Mouse (Mus musculus) lung, embryonic 16.5 days (tissue): ENCODE measurements at regions not wholly inside any gene's neighbourhood (a gene's known extent, or its start where the extent isn't known, plus 50 kb on each side); places are given as distances from the start of the nearest gene placed in this dataset.
A peak's percentile ranks its signal among the peaks of the same experiment; 100 is the strongest.

Experiments used
- ATAC-seq: fragments of 200-750 bp; cut with Nextera tagmentation; 2 replicates; pipeline ENCODE4 v1.8.0; 2017; ENCODE audit warnings: low read depth, mild to moderate bottlenecking, moderate library complexity
- H3K27ac ChIP-seq: fragments of 300-500 bp; sonication (generic); 2 replicates; pipeline ENCODE4 v1.5.1; 2014; ENCODE audit warnings: mild to moderate bottlenecking, control low read depth, low read length
- H3K27me3 ChIP-seq: fragments of 300-500 bp; sonication (generic); 2 replicates; pipeline ENCODE4 v1.6.1; 2014; ENCODE audit warnings: low read depth, low read length, mixed read lengths; ENCODE audit not compliant: control insufficient read depth, insufficient read depth
- H3K36me3 ChIP-seq: fragments of 300-500 bp; sonication (generic); 2 replicates; pipeline ENCODE4 v1.6.1; 2014; ENCODE audit warnings: low read length; ENCODE audit not compliant: control insufficient read depth, insufficient read depth
- H3K4me1 ChIP-seq: fragments of 300-500 bp; sonication (generic); replicated peaks from 2 replicates; pipeline ENCODE4 v1.6.1; 2014; ENCODE audit warnings: low read length, mixed read lengths; ENCODE audit not compliant: control insufficient read depth, insufficient read depth
- H3K4me2 ChIP-seq: fragments of 300-500 bp; sonication (generic); 2 replicates; pipeline ENCODE4 v1.6.1; 2014; ENCODE audit warnings: low read depth, low read length, control low read depth
- H3K4me3 ChIP-seq: fragments of 300-500 bp; sonication (generic); 2 replicates; pipeline ENCODE4 v1.5.1; 2014; ENCODE audit warnings: mild to moderate bottlenecking, low read length, control low read depth
- H3K9ac ChIP-seq: fragments of 300-500 bp; sonication (generic); 2 replicates; pipeline ENCODE4 v1.6.1; 2014; ENCODE audit warnings: low read length, control low read depth
- H3K9me3 ChIP-seq: fragments of 300-500 bp; sonication (generic); 2 replicates; pipeline ENCODE4 v1.6.1; 2016; ENCODE audit warnings: low read length; ENCODE audit not compliant: control insufficient read depth
- WGBS: fragments of 180-500 bp; shearing (Covaris S2); extraction: QIAGEN DNeasy Blood & Tissue Kit; methylation state at CpG from one replicate; pipeline ENCODE4 v1.1.7; 2014; 5-methylcytosine and 5-hydroxymethylcytosine counted together

DNA sequence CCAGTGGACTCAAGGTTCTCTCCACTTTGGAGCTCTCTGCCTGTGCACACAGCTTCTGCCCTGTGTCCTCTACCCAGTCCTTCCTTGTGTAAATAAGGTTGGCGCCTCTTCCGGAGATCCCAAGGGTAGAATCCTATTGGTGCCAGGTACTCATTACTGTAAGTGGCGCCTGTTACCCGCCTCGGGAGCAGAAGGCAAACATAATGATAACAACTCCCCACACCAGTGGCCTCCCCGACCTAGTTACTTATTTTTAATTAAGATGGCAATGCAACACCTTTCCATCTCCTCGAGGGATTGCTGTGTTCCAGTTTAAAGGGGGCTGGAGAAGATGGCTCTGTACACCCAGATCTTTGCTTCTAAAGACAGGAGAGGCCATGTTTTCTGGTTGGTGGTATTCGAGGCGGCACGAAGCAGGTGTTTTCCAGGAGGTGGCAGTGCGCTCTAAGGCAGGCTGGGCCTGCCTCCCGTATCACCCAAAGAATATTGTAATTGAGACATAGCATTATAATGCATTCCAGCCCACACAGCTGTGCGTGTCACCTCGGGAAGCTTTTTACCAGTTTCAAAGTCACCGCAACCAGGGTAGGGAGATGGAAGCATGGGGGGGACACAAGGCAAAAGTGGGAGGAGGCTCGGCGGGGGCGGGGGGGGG is 168.7 kb downstream of the Klf7 start:
- no peak overlapping the region for H3K4me3 ChIP-seq
- H3K9ac ChIP-seq = no peak overlapping the region
- H3K4me1 ChIP-seq = peaks cover 5% of the 10 kb centered on the region; the same call in 1 of the 2 replicates
- H3K27me3 ChIP-seq = no peaks in the 10 kb centered on the region
- peak overlapping the region; percentile 34; the same call in 1 of the 2 replicates for H3K4me2 ChIP-seq
- no peaks in the 10 kb centered on the region for H3K9me3 ChIP-seq
- ATAC-seq = peak; percentile 68
- no peak overlapping the region for H3K27ac ChIP-seq
- H3K36me3 ChIP-seq = no peaks in the 10 kb centered on the region
- WGBS = 51% methylated on average over 16 of the region's 18 CpGs

DNA sequence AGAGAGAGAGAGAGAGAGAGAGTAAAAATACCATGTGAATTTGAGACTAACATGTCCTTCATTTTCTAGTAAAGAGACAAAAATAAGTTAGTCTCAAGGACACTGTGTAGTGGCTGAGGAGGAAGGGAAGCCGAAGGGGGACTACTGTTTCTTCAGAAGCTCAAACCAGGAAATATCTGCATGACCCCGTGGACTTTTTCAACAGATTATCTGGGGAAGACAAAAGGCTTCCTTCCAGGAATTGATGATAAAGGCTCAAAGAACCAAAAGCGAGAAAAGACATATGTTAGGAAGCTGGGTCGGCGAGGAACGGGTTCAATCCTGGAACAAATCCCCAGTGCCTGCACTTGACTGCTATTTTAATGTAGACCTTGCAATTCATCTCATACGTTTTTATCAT is 170.4 kb downstream of the Klf7 start:
- no peak overlapping the region for H3K4me3 ChIP-seq
- no peaks in the 10 kb centered on the region for H3K36me3 ChIP-seq
- no peaks in the 10 kb centered on the region for H3K27me3 ChIP-seq
- H3K9ac ChIP-seq = no peak overlapping the region
- WGBS = 55% methylated on average over 7 of the region's 7 CpGs
- no peaks in the 10 kb centered on the region for H3K9me3 ChIP-seq
- H3K4me1 ChIP-seq = peaks cover 5% of the 10 kb centered on the region; the same call in 1 of the 2 replicates
- H3K27ac ChIP-seq = no peak overlapping the region
- H3K4me2 ChIP-seq = no peak overlapping the region
- no peak for ATAC-seq

DNA sequence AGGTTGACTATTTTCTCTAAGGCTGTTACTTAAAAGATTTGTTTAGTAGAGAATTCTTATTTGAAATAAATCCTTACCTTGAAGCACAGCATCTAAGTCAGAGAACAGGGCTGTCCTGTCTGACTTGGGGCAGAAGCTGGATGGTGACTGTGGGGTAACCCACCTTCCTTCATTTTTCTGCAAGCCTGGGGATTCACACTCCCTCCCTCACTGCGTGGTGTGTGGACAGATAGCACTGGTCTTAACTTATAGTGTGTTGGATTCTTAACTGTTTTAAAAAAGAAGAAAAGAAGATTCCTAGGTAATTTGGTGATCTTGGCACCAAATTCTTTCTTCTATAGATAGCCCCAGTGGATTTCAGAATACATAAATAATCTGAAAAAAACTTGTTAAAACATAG is 174.8 kb downstream of the Klf7 start:
- H3K9me3 ChIP-seq = no peaks in the 10 kb centered on the region
- H3K27me3 ChIP-seq = no peaks in the 10 kb centered on the region
- no peaks in the 10 kb centered on the region for H3K36me3 ChIP-seq
- H3K4me2 ChIP-seq = no peak overlapping the region
- H3K9ac ChIP-seq = no peak overlapping the region
- H3K4me1 ChIP-seq = no peaks in the 10 kb centered on the region
- 47% methylated on average over 1 of the region's 1 CpGs for WGBS
- no peak overlapping the region for H3K4me3 ChIP-seq
- H3K27ac ChIP-seq = no peak overlapping the region
- ATAC-seq = no peak

GRCm38 (mm10) chr1:63946834-63947233 is 175.2 kb downstream of the Klf7 start:
- H3K4me1 ChIP-seq = no peaks in the 10 kb centered on the region
- no peak overlapping the region for H3K4me3 ChIP-seq
- H3K9me3 ChIP-seq = no peaks in the 10 kb centered on the region
- ATAC-seq = no peak
- H3K27me3 ChIP-seq = no peaks in the 10 kb centered on the region
- no peaks in the 10 kb centered on the region for H3K36me3 ChIP-seq
- no peak overlapping the region for H3K9ac ChIP-seq
- WGBS = 49% methylated on average over 5 of the region's 5 CpGs
- H3K27ac ChIP-seq = no peak overlapping the region
- H3K4me2 ChIP-seq = no peak overlapping the region

DNA sequence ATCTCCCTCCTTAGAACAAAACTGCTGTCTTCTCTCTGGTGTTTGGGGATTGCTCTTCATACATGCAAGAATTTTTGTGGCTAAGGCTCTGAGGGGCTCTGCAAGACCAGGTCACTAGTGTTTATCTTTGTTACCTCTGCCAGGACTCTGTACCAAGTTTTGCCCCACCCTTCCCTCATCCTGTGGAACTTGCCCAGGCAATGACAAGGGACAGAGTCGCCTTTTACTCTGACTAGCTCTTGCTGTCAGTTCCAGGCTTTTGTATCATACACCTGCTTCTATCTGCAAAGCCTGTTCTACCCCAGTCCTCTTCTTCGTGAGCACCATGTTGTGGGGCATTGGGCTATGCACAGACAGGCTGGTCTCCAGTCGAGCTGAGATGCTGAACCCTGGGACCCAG is 175.7 kb upstream of the 4933402D24Rik start:
- Histone ChIP-seq H3K4me2 (no peak overlapping the region), H3K9ac (no peak overlapping the region), H3K4me1 (no peaks in the 10 kb centered on the region), H3K4me3 (no peak overlapping the region), H3K27me3 (no peaks in the 10 kb centered on the region), H3K27ac (no peak overlapping the region), H3K9me3 (no peaks in the 10 kb centered on the region), H3K36me3 (no peaks in the 10 kb centered on the region)
- no peak for ATAC-seq
- 44% methylated on average over 3 of the region's 3 CpGs for WGBS

GRCm38 (mm10) chr1:63938416-63938815 is 169.3 kb upstream of the 4933402D24Rik start:
- ATAC-seq = peak; percentile 47; the same call in 1 of the 2 replicates
- WGBS = 36% methylated on average over 4 of the region's 4 CpGs
- no peaks in the 10 kb centered on the region for H3K9me3 ChIP-seq

DNA sequence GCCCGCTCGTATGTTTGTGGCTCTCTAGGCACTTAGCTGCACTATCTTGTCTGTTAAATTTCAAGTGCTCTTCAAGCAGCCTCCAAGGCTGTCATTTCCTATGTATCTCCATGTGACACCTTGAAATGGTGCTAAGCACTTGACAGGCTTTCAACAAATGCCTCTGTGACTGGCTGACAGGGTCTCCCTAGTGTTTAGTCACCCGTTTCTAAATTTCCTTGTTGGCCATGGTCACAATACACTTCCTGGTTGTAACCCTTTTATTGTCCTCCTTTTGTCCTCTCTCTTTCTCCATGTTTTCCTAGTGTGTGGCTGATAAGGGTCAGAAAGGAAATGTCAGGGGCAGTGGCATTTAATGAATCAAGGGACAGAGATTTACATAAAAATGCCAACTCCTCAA is 168.4 kb upstream of the 4933402D24Rik start:
- 57% methylated on average over 3 of the region's 3 CpGs for WGBS
- no peaks in the 10 kb centered on the region for H3K9me3 ChIP-seq
- no peaks in the 10 kb centered on the region for H3K36me3 ChIP-seq
- H3K27ac ChIP-seq = no peak overlapping the region
- no peak overlapping the region for H3K4me3 ChIP-seq
- no peak for ATAC-seq
- no peaks in the 10 kb centered on the region for H3K4me1 ChIP-seq
- H3K9ac ChIP-seq = no peak overlapping the region
- no peak overlapping the region for H3K4me2 ChIP-seq
- H3K27me3 ChIP-seq = no peaks in the 10 kb centered on the region

More at GRCm38 (mm10) chr1:63938416-63938815, 169.3 kb upstream of the 4933402D24Rik start:
- Histone ChIP-seq H3K36me3 (no peaks in the 10 kb centered on the region), H3K9ac (no peak overlapping the region), H3K4me3 (no peak overlapping the region), H3K27me3 (no peaks in the 10 kb centered on the region), H3K27ac (no peak overlapping the region), H3K4me2 (no peak overlapping the region), H3K4me1 (no peaks in the 10 kb centered on the region)

DNA sequence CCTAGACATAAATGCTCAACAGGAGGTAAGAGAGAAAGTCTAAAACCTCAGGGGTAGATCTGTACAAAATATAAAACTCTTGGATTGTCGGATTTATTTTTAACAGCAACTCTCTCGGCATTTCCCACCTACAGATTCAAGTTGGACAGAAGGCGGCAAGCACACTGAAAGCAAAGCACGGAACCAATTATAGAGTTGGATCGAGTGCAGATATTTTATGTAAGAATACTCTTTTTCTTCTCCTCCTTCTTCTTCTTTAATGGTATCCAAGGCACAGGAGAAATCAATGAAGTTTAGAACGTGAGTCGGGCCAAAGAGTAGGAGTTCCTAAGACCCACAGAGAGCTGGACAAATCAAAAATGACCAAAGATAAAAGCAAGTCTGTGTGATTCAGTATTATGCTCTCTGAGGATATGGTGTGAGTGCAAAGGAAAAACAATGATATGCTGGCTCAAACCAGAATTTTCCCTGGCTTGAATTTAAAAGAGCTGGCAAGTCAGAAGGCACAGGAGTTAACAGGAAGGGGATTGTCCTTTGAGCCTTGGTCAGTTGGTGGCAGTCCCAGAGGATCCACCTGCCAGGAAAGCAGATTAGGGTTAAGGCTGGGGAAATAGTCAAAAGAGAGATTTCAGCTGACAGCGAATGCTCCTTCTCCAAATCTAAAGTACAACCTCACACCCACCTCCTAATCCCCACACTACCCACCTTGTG is 165.7 kb upstream of the 4933402D24Rik start:
- 86% methylated on average over 8 of the region's 8 CpGs for WGBS
- Histone ChIP-seq H3K4me1 (no peaks in the 10 kb centered on the region), H3K36me3 (no peaks in the 10 kb centered on the region), H3K27ac (no peak overlapping the region), H3K4me2 (no peak overlapping the region), H3K9ac (no peak overlapping the region), H3K27me3 (no peaks in the 10 kb centered on the region), H3K9me3 (no peaks in the 10 kb centered on the region), H3K4me3 (no peak overlapping the region)
- ATAC-seq = no peak

GRCm38 (mm10) chr1:63932484-63932883 is 163.4 kb upstream of the 4933402D24Rik start:
- no peaks in the 10 kb centered on the region for H3K9me3 ChIP-seq
- no peaks in the 10 kb centered on the region for H3K27me3 ChIP-seq
- no peaks in the 10 kb centered on the region for H3K4me1 ChIP-seq
- H3K4me2 ChIP-seq = no peak overlapping the region
- no peaks in the 10 kb centered on the region for H3K36me3 ChIP-seq
- no peak overlapping the region for H3K27ac ChIP-seq
- H3K4me3 ChIP-seq = no peak overlapping the region
- 47% methylated on average over 9 of the region's 9 CpGs for WGBS
- no peak overlapping the region for H3K9ac ChIP-seq
- ATAC-seq = no peak
